Mouse (Mus musculus) embryonic facial prominence, embryonic 11.5 days (tissue): ENCODE measurements around the gene Lpar3. TPM values are rescaled to one million over a fixed set of nuclear protein-coding genes. Genes with fewer than 3 reads are reported as not detected.

Experiments
- ATAC-seq: fragments of 200-750 bp; cut with Nextera tagmentation; replicated peaks from 2 replicates; pipeline ENCODE4 v1.8.0; 2017; ENCODE audit warnings: low read depth; ENCODE audit not compliant: insufficient number of reproducible peaks, low FRiP score, low TSS enrichment
- DNase-seq: peaks from one replicate; pipeline ENCODE4 v3.0.0-alpha.2; 2015; ENCODE audit warnings: low spot score
- H3K27ac ChIP-seq: fragments of 300-500 bp; sonication (generic); replicated peaks from 2 replicates; pipeline ENCODE4 v1.5.1; 2014; ENCODE audit warnings: mild to moderate bottlenecking, low read depth, low read length, control low read depth
- H3K27me3 ChIP-seq: fragments of 300-500 bp; sonication (generic); 2 replicates; pipeline ENCODE4 v1.6.1; 2014; ENCODE audit warnings: mild to moderate bottlenecking, low read length, moderate library complexity, mixed read lengths; ENCODE audit not compliant: control insufficient read depth, insufficient read depth
- H3K36me3 ChIP-seq: fragments of 300-500 bp; sonication (generic); replicated peaks from 2 replicates; pipeline ENCODE4 v1.6.1; 2014; ENCODE audit warnings: low read depth, mild to moderate bottlenecking, low read length, moderate library complexity, mixed read lengths; ENCODE audit not compliant: control insufficient read depth, insufficient read depth
- H3K4me1 ChIP-seq: fragments of 300-500 bp; sonication (generic); 2 replicates; pipeline ENCODE4 v1.6.1; 2014; ENCODE audit warnings: low read length, mixed read lengths; ENCODE audit not compliant: control insufficient read depth, insufficient read depth
- H3K4me2 ChIP-seq: fragments of 300-500 bp; sonication (generic); 2 replicates; pipeline ENCODE4 v1.6.1; 2014; ENCODE audit warnings: low read depth, mild to moderate bottlenecking, control low read depth, low read length, moderate library complexity
- H3K4me3 ChIP-seq: fragments of 300-500 bp; sonication (generic); 2 replicates; pipeline ENCODE4 v1.5.1; 2014; ENCODE audit warnings: low read depth, low read length, control low read depth
- H3K9ac ChIP-seq: fragments of 300-500 bp; sonication (generic); replicated peaks from 2 replicates; pipeline ENCODE4 v1.6.1; 2014; ENCODE audit warnings: mild to moderate bottlenecking, control low read depth, low read length
- H3K9me3 ChIP-seq: fragments of 300-500 bp; sonication (generic); replicated peaks from 2 replicates; pipeline ENCODE4 v1.6.1; 2016; ENCODE audit warnings: mild to moderate bottlenecking, low read length, inconsistent platforms, mixed read lengths; ENCODE audit not compliant: control insufficient read depth
- WGBS: fragments of 180-500 bp; shearing (Covaris S2); extraction: QIAGEN DNeasy Blood & Tissue Kit; methylation state at CpG from one replicate; pipeline ENCODE4 v1.1.7; 2014; 5-methylcytosine and 5-hydroxymethylcytosine counted together
- polyA plus RNA-seq: library from polyadenylated mRNA; unstranded; fragments of >200 nt; fragmentation: Nextera tagmentation; extraction: Ambion mirVana; gene quantifications from 2 replicates; pipeline ENCODE4 v1.2.1, GENCODE M21; 2014

The Lpar3 gene
- polyA plus RNA-seq, 1 experiment from 2014 or later, result 0.88 TPM

DNA sequence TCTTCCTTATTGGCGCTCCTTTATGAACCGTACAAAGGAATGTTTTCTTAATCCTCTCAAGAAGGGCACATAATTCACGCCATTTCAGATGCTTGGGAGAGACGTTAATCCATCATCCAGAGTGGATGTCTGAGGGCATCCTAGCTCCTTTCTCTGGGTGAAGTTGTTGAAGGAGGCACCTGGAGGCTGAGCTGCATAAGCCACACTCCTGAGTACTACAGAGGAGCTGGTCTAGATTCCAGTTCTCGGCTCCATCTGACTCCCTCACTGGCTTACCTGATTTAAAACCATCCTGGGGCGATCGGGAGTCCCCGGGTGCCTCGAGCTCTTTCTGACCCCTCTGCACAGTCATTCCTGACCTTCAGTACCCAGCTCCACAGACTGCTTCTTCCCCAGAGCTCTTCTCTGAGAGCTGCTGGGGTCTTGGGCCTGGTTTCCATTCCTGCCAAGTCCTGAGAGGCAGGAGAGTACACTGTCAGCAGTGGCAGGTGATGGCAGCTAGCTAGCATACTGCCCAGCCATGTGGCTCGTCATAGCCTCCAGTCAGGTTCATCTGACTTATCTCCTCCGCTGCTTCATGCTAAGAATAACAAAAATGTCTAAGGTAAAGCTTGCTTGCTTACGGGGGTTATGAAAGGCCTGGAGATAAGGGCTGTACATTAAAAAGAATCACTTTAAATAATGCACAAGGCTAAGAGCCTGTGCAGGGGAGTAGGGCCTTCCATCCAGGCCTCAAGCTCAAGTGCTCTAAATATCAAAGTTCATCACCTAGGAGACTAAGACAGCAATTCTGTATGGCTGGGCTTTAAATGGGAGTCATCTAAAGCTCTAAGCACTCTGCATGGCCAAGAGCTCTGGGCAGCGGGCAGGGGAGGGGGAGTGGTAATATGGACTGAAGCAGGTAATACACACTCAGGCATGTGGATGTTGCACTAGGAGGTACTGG is 57.7 kb downstream of the Lpar3 start:
- Histone ChIP-seq H3K27me3 (no peaks in the 10 kb centered on the region), H3K4me2 (no peak overlapping the region), H3K36me3 (no peaks in the 10 kb centered on the region), H3K9ac (no peak overlapping the region), H3K9me3 (no peaks in the 10 kb centered on the region), H3K4me1 (no peaks in the 10 kb centered on the region), H3K4me3 (no peak overlapping the region), H3K27ac (no peak overlapping the region)
- ATAC-seq, result no peak
- no peak for DNase-seq
- WGBS, result 75% methylated on average over 13 of the region's 13 CpGs

DNA sequence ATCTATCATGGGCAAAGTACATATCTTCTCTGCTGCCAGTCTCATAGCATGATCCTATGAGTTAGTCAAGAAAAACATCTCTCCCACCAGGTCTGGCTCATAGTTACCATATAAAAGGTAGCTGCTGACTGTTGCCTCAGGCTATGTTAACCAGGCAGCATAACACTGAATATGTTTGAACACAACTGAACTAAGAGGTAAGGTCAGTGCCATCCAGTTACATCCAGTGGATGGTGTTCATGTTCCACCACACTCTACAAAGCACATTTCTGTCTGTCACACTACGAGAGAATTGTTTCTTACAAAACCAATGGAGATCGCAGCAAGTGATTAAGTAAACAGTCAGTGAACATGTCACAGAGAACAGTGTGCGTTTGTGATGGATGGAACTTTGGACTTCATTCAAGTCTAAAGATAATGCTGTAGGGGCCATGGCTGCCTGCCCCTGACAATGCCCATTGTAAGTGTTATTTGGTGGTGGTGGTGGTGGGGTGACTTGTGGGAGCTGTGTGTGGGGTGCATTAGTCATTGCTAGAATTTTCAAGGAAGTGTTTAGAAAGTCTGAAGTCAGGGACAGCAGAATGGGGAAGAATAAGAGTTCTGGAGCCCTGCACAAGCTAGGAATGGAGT is 63.1 kb downstream of the Lpar3 start:
- H3K4me3 ChIP-seq, result no peak overlapping the region
- DNase-seq (no peak), ATAC-seq (no peak)
- no peak overlapping the region for H3K27ac ChIP-seq
- no peaks in the 10 kb centered on the region for H3K9me3 ChIP-seq
- H3K4me2 ChIP-seq, result no peak overlapping the region
- H3K4me1 ChIP-seq, result no peaks in the 10 kb centered on the region
- H3K36me3 ChIP-seq, result no peaks in the 10 kb centered on the region
- no peaks in the 10 kb centered on the region for H3K27me3 ChIP-seq
- WGBS, result 83% methylated on average over 3 of the region's 3 CpGs
- H3K9ac ChIP-seq, result no peak overlapping the region

DNA sequence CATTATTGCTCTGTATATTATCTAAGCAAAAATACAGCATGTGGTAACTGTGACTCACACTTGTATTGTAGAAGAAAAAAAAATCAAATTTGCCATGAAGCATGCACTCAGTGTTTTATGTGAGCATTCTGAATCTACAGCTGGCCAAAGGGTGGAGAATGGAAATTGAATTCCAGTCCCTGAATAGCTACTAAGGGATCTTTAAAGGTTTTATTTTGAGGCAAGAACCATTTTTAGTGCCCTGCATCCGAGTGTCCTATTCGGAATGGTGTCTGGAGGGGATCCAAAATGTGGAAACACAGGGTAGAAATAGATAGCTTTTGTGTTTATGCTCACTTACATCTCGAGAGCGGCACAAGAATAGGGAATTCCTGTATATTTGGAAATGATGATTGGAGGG is 65.4 kb downstream of the Lpar3 start:
- ATAC-seq (no peak), DNase-seq (no peak)
- H3K27ac ChIP-seq, result no peak overlapping the region
- WGBS, result 91% methylated on average over 4 of the region's 4 CpGs
- no peaks in the 10 kb centered on the region for H3K27me3 ChIP-seq
- H3K9me3 ChIP-seq, result no peaks in the 10 kb centered on the region
- no peak overlapping the region for H3K9ac ChIP-seq
- no peak overlapping the region for H3K4me3 ChIP-seq
- no peaks in the 10 kb centered on the region for H3K4me1 ChIP-seq
- H3K4me2 ChIP-seq, result no peak overlapping the region
- H3K36me3 ChIP-seq, result no peaks in the 10 kb centered on the region

DNA sequence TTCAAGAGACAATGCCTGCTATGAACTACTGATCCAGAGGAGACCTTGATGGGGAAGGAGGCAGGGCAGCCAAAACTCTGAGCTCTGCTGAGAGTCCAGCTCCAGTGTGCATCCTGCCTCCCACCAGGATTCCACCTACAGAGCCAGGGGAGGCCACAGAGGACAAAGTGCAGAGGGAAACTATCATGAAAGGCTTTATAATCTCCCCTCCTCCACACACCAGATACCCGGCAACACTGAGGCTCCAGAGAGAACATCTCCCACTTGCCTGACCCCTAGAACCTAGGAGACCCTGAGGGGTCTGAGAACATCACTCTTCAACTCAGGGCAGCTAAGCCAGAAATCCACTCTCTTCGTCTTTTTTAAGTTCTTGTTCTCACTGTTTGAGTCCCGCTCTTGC is 71.2 kb downstream of the Lpar3 start:
- Histone ChIP-seq H3K9ac (no peak overlapping the region), H3K4me2 (no peak overlapping the region), H3K36me3 (no peaks in the 10 kb centered on the region), H3K4me3 (no peak overlapping the region), H3K27ac (no peak overlapping the region), H3K4me1 (no peaks in the 10 kb centered on the region), H3K9me3 (no peaks in the 10 kb centered on the region), H3K27me3 (no peaks in the 10 kb centered on the region)
- ATAC-seq (no peak), DNase-seq (no peak)
- 69% methylated on average over 3 of the region's 3 CpGs for WGBS

DNA sequence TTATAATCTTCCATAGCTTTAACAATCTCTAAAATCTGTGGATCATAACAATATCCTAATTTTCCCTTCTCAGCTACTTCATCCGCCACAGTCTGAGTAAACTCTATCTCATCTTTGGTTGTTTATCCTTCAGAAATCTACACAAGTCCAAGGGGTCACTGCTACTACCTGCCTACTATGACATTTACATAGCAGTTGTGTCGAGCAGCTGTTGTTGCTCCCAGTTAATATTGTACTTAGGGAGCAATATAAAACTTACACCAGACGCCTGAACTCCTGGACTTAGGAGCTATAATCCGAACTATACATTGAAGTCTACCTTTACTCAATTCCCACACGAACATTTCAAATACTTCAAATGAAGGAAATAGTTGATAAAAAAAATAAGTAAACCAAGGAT is 71.8 kb downstream of the Lpar3 start:
- Histone ChIP-seq H3K27me3 (no peaks in the 10 kb centered on the region), H3K4me1 (no peaks in the 10 kb centered on the region), H3K9ac (no peak overlapping the region), H3K4me2 (no peak overlapping the region), H3K9me3 (no peaks in the 10 kb centered on the region), H3K27ac (no peak overlapping the region), H3K36me3 (no peaks in the 10 kb centered on the region), H3K4me3 (no peak overlapping the region)
- DNase-seq (no peak), ATAC-seq (no peak)
- WGBS, result 85% methylated on average over 5 of the region's 5 CpGs

DNA sequence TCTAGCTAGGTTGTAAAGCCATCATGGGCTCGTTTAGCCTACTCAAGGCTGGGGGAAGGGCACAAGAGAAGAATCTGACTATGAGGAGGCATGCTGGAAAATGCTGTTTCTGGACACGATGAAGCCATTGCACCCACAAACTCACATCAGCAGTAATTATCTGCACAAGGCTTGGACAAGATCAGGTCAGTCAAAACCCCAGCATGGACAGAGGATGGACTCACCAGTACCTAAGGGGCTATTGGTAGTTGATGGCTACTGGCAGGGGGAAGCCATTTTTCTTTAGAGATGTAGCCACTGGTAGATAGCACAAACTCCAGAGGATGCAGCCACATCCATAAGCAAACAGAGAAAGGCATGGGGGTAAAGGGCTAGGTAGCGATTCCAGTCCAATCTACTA is 81.7 kb downstream of the Lpar3 start:
- Histone ChIP-seq H3K4me1 (no peaks in the 10 kb centered on the region), H3K4me3 (no peak overlapping the region), H3K36me3 (no peaks in the 10 kb centered on the region), H3K27me3 (no peaks in the 10 kb centered on the region), H3K9me3 (no peaks in the 10 kb centered on the region), H3K9ac (no peak overlapping the region), H3K4me2 (no peak overlapping the region), H3K27ac (no peak overlapping the region)
- no peak for DNase-seq
- WGBS, result 84% methylated on average over 3 of the region's 3 CpGs
- no peak for ATAC-seq

DNA sequence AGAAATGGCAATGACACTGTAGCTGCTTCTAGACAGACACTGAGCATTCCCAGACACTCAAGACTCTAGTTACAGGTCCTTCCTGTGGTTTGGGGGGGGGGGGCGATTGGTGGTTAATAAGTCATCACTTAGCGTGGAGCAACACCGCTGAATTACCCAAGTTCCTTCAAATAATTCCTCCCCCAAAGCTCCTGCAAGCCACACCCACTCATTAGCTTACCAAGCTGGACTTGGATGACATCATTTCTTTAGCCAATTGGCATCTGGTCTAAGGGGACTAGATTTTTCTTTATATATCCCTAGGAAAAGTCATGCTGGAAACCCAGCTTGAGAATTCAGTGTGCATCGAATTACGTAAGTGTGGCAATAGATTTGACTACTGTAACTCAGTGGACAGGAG is 82.4 kb downstream of the Lpar3 start:
- 85% methylated on average over 5 of the region's 5 CpGs for WGBS
- no peak overlapping the region for H3K4me2 ChIP-seq
- H3K27me3 ChIP-seq, result no peaks in the 10 kb centered on the region
- no peaks in the 10 kb centered on the region for H3K4me1 ChIP-seq
- H3K4me3 ChIP-seq, result no peak overlapping the region
- no peaks in the 10 kb centered on the region for H3K9me3 ChIP-seq
- H3K27ac ChIP-seq, result no peak overlapping the region
- no peak for ATAC-seq
- no peak overlapping the region for H3K9ac ChIP-seq
- no peak for DNase-seq
- H3K36me3 ChIP-seq, result no peaks in the 10 kb centered on the region
